Mouse (Mus musculus): Measurements from ENCODE around the gene Card19. TPM values are rescaled to one million over a fixed set of nuclear protein-coding genes. Genes with fewer than 3 reads are reported as not detected.

The Card19 gene
- polyA plus RNA-seq, 1 experiment = 22.0 TPM

DNA sequence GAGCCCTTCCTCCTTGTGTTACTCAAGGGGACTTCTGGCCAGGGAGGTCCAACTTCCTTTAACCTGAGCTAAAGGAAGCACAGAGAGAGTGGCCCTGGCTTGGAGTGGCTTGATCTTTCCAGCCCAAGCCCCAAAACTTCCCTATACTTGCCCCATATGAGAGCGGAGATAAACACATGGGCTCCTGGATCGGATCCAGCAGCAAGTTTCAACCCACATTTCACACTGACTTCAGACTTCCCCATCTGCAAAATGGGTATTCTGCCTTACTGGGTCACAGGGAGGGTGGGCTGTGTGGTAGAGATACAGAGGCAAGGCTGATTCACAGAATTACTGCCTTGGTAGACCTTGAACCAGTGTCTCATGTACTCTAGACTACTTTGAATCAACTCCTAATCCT, 27.7 kb upstream of the Card19 start:
- Histone ChIP-seq H3K27me3 (ENCODE audit: control insufficient read depth, insufficient read depth, low read length) (no peaks in the 10 kb centered on the region), H3K27ac (ENCODE audit: control insufficient read depth, insufficient read depth, low read depth, low read length) (0 out of 2 replicates have a peak overlapping the region, but pooled peaks have one; percentile 88), H3K36me3 (ENCODE audit: control insufficient read depth, insufficient read depth, low read length) (no peaks in the 10 kb centered on the region), H3K4me3 (ENCODE audit: control insufficient read depth, low read depth, low read length) (no peak overlapping the region), H3K4me1 (ENCODE audit: control insufficient read depth, insufficient read depth, low read length) (peaks cover 15% of the 10 kb centered on the region)
- TF ChIP-seq CTCF (IDR thresholded peaks at IDR 0.05; ENCODE audit: control insufficient read depth, insufficient read depth, insufficient replicate concordance, low read depth, low read length) (no peak), POLR2A (IDR thresholded peaks at IDR 0.05; ENCODE audit: control insufficient read depth, low read depth, low read length) (no peak)

DNA sequence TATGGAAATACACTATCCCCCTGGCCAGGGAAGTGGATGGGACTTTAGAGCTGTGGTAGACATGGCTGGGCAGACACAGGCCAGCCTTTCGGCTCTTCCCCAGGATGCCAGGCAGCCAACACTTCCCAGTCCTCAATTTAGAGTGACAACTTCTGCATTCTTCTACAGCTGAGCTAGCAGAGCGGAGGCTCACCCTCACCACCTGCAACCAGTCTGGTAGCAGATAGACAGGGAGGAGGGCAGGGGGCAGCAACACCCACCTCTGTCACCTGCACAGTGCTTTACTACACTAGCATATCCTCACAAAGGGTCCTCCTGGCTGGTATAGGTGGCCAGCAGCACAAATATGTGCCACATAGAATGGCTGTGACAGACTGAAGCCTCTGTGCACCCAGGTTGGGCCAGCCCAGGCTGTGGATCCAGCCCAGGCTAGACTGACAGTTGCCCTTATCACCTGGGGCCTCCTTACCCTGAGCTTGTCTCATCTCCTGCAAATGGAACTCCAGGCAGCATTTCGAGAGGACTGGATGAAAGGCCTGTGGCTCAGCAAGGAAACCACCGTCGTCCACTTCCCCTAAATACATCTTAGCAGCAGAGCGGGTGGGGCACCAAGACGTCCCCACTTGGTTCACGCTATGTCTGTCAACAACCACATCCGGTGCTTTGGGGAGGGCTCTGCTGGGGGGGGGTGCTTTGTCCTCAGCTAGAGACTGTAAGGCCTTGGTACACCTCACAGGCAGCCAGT, 26.7 kb upstream of the Card19 start:
- H3K27me3 ChIP-seq (ENCODE audit: control insufficient read depth, insufficient read depth, low read length) = no peaks in the 10 kb centered on the region
- H3K4me1 ChIP-seq (ENCODE audit: control insufficient read depth, insufficient read depth, low read length) = peaks cover 7% of the 10 kb centered on the region
- H3K36me3 ChIP-seq (ENCODE audit: control insufficient read depth, insufficient read depth, low read length) = no peaks in the 10 kb centered on the region
- TF ChIP-seq POLR2A (IDR thresholded peaks at IDR 0.05; ENCODE audit: control insufficient read depth, low read depth, low read length) = no peak
- TF ChIP-seq CTCF (IDR thresholded peaks at IDR 0.05; ENCODE audit: control insufficient read depth, insufficient read depth, insufficient replicate concordance, low read depth, low read length) = no peak
- H3K4me3 ChIP-seq (ENCODE audit: control insufficient read depth, low read depth, low read length) = no peak overlapping the region
- H3K27ac ChIP-seq (ENCODE audit: control insufficient read depth, insufficient read depth, low read depth, low read length) = no peak overlapping the region

GRCm38 (mm10) chr13:49238737-49239136, 22.9 kb upstream of the Card19 start:
- no peaks in the 10 kb centered on the region for H3K36me3 ChIP-seq (ENCODE audit: control insufficient read depth, insufficient read depth, low read length)
- H3K27ac ChIP-seq (ENCODE audit: control insufficient read depth, insufficient read depth, low read depth, low read length) = no peak overlapping the region
- TF ChIP-seq CTCF (IDR thresholded peaks at IDR 0.05; ENCODE audit: control insufficient read depth, insufficient read depth, insufficient replicate concordance, low read depth, low read length) (no peak), POLR2A (IDR thresholded peaks at IDR 0.05; ENCODE audit: control insufficient read depth, low read depth, low read length) (no peak)
- H3K4me3 ChIP-seq (ENCODE audit: control insufficient read depth, low read depth, low read length) = no peak overlapping the region
- no peaks in the 10 kb centered on the region for H3K4me1 ChIP-seq (ENCODE audit: control insufficient read depth, insufficient read depth, low read length)
- no peaks in the 10 kb centered on the region for H3K27me3 ChIP-seq (ENCODE audit: control insufficient read depth, insufficient read depth, low read length)

- Histone ChIP-seq H3K27me3 (ENCODE audit: control insufficient read depth, insufficient read depth, low read length) (no peaks in the 10 kb centered on the region), H3K27ac (ENCODE audit: control insufficient read depth, insufficient read depth, low read depth, low read length) (no peak overlapping the region), H3K4me3 (ENCODE audit: control insufficient read depth, low read depth, low read length) (no peak overlapping the region), H3K4me1 (ENCODE audit: control insufficient read depth, insufficient read depth, low read length) (no peaks in the 10 kb centered on the region), H3K36me3 (ENCODE audit: control insufficient read depth, insufficient read depth, low read length) (no peaks in the 10 kb centered on the region)
- TF ChIP-seq CTCF (IDR thresholded peaks at IDR 0.05; ENCODE audit: control insufficient read depth, insufficient read depth, insufficient replicate concordance, low read depth, low read length) (no peak), POLR2A (IDR thresholded peaks at IDR 0.05; ENCODE audit: control insufficient read depth, low read depth, low read length) (no peak)
Observed at GRCm38 (mm10) chr13:49237617-49238016, 21.8 kb upstream of the Card19 start.

DNA sequence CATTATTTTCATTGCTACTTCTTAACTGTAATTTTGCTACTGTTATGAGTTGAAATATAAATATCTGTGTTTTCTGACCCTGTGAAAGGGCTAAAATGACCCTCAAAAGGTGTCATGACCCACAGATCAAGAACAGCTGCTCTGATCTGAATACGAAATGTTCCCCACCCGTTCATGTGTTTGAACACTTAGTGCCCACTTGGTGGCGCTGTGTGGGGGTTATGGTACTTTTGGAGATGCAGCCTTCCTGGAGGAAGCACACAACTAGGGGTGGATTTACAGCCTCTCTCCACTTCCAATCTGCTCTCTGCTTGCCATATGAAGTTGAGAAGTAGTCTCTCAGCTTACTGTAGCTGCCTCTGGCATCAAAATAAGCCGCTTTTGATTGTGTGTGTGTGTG, 18.9 kb upstream of the Card19 start:
- TF ChIP-seq CTCF (IDR thresholded peaks at IDR 0.05; ENCODE audit: control insufficient read depth, insufficient read depth, insufficient replicate concordance, low read depth, low read length) = peak; percentile 28; the same call in 1 of the 2 replicates
- no peak for TF ChIP-seq POLR2A (IDR thresholded peaks at IDR 0.05; ENCODE audit: control insufficient read depth, low read depth, low read length)
- no peak overlapping the region for H3K27ac ChIP-seq (ENCODE audit: control insufficient read depth, insufficient read depth, low read depth, low read length)
- H3K36me3 ChIP-seq (ENCODE audit: control insufficient read depth, insufficient read depth, low read length) = no peaks in the 10 kb centered on the region
- no peak overlapping the region for H3K4me3 ChIP-seq (ENCODE audit: control insufficient read depth, low read depth, low read length)
- no peaks in the 10 kb centered on the region for H3K4me1 ChIP-seq (ENCODE audit: control insufficient read depth, insufficient read depth, low read length)
- no peaks in the 10 kb centered on the region for H3K27me3 ChIP-seq (ENCODE audit: control insufficient read depth, insufficient read depth, low read length)

GRCm38 (mm10) chr13:49233792-49234572, 18.1 kb upstream of the Card19 start:
- Histone ChIP-seq H3K4me3 (ENCODE audit: control insufficient read depth, low read depth, low read length) (no peak overlapping the region), H3K36me3 (ENCODE audit: control insufficient read depth, insufficient read depth, low read length) (no peaks in the 10 kb centered on the region), H3K27ac (ENCODE audit: control insufficient read depth, insufficient read depth, low read depth, low read length) (no peak overlapping the region), H3K27me3 (ENCODE audit: control insufficient read depth, insufficient read depth, low read length) (no peaks in the 10 kb centered on the region), H3K4me1 (ENCODE audit: control insufficient read depth, insufficient read depth, low read length) (no peaks in the 10 kb centered on the region)
- no peak for TF ChIP-seq CTCF (IDR thresholded peaks at IDR 0.05; ENCODE audit: control insufficient read depth, insufficient read depth, insufficient replicate concordance, low read depth, low read length)
- no peak for TF ChIP-seq POLR2A (IDR thresholded peaks at IDR 0.05; ENCODE audit: control insufficient read depth, low read depth, low read length)

DNA sequence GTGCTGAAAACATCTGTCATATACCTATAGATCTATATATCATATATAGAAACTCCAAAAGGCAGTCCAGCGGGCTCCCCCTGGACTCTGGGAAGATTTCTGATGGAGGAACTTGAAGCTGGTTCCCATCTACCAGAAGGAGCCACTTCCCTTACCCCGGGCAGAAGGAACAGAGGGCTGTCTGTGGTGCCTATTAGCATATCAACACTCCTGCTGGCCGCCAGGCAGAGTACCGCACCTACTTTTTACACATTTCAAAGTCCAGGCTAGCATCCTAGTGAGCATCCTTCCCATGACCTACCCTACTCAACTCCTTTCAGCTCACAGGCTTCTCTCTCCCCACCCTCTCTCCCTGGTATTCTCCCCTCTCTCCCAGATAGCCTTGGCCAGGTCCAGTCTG, 9.8 kb upstream of the Card19 start:
- H3K27ac ChIP-seq (ENCODE audit: control insufficient read depth, insufficient read depth, low read depth, low read length) = no peak overlapping the region
- no peaks in the 10 kb centered on the region for H3K27me3 ChIP-seq (ENCODE audit: control insufficient read depth, insufficient read depth, low read length)
- H3K36me3 ChIP-seq (ENCODE audit: control insufficient read depth, insufficient read depth, low read length) = no peaks in the 10 kb centered on the region
- TF ChIP-seq POLR2A (IDR thresholded peaks at IDR 0.05; ENCODE audit: control insufficient read depth, low read depth, low read length) (no peak), CTCF (IDR thresholded peaks at IDR 0.05; ENCODE audit: control insufficient read depth, insufficient read depth, insufficient replicate concordance, low read depth, low read length) (no peak)
- H3K4me3 ChIP-seq (ENCODE audit: control insufficient read depth, low read depth, low read length) = no peak overlapping the region
- H3K4me1 ChIP-seq (ENCODE audit: control insufficient read depth, insufficient read depth, low read length) = no peaks in the 10 kb centered on the region

Data from testis, adult 2 months (tissue).